Mouse (Mus musculus): ENCODE results near the gene Ypel4. TPM values are rescaled to one million over a fixed set of nuclear protein-coding genes. Genes with fewer than 3 reads are reported as not detected.

The Ypel4 gene
- 100 to 1,000 TPM; 101 to 102 TPM for total RNA-seq (2021)
- long read RNA-seq, experiment 1, transcript Ypel4-201 (5 exons, 1,676 nt) = major isoform, 28 of 53 reads
- long read RNA-seq, experiment 1, partial matches to known transcripts = 20 of 53 reads
- long read RNA-seq, experiment 1, other reads (novel, unspliced or antisense) = 4 of 53 reads
- long read RNA-seq, experiment 2, transcript Ypel4-201 (5 exons, 1,676 nt) = major isoform, 11 of 45 reads
- long read RNA-seq, experiment 2, partial matches to known transcripts = 22 of 45 reads
- long read RNA-seq, experiment 2, other reads (novel, unspliced or antisense) = 8 of 45 reads

- TF ChIP-seq CTCF (IDR thresholded peaks at IDR 0.05) = no peak
- intact Hi-C loops (cut with DNase I) = loop anchor here (5.0 kb wide), 1 partner anchor 149 kb away; no protein-coding TSS in a partner anchor
- H3K4me3 ChIP-seq = peak within 1 kb of the TSS; percentile 78
- peak; percentile 72 to 76 for DNase-seq (ENCODE audit: extremely low spot score in 1 of 2, low spot score in 2 of 2)
- peak within 1 kb of the TSS; percentile 97 for H3K27ac ChIP-seq
Observed at GRCm38 (mm10) chr2:84733579-84734300, at the start of gene Ypel4. Gene Ypel4, plus strand, starts transcription at chr2:84734058.

DNA sequence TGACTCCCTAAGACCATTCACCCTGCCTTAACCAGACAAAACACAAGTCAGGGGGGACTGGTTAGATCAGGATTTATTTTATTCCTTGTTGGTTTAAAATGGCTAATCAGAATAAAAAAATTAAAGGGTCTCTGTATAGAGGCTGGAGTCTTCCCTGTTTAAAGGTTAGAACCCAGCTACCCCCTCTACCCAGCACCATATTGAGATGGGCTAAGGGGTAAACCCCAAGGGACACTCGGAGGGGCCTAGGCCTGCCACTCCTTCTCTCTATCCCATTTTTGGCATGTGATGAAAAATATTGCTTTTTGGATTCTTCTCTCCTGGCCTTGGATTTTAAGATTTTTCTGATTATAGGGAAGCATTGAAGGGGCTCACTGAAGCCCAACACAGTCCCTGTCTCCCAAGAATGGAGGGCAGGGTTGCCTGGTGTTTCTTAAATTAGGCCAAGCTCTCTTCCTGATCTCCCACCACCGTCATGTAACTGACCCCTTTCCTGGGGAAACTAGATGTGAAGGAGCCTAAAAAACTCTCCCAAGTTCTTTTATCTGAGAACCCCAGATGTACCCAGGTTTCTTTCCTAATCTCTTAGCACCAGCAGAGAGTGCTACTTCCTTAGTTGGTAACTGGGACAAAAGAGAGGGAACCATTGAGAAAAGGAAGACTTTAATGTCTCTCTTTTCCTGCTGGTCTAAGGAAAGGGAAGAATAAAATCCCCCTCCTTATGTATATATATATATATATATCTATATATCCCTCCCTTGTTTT lies 45.6 kb upstream of the Ypel4 start:
- H3K4me3 ChIP-seq = no peak overlapping the region
- no peak for DNase-seq (ENCODE audit: extremely low spot score in 1 of 2, low spot score in 2 of 2)
- intact Hi-C loops (cut with DNase I) = no loop called here
- no peak overlapping the region for H3K27ac ChIP-seq
- TF ChIP-seq CTCF (IDR thresholded peaks at IDR 0.05) = no peak

- intact Hi-C loops (cut with DNase I) = no loop called here
Observed at GRCm38 (mm10) chr2:84690050-84690449, 43.8 kb upstream of the Ypel4 start.

DNA sequence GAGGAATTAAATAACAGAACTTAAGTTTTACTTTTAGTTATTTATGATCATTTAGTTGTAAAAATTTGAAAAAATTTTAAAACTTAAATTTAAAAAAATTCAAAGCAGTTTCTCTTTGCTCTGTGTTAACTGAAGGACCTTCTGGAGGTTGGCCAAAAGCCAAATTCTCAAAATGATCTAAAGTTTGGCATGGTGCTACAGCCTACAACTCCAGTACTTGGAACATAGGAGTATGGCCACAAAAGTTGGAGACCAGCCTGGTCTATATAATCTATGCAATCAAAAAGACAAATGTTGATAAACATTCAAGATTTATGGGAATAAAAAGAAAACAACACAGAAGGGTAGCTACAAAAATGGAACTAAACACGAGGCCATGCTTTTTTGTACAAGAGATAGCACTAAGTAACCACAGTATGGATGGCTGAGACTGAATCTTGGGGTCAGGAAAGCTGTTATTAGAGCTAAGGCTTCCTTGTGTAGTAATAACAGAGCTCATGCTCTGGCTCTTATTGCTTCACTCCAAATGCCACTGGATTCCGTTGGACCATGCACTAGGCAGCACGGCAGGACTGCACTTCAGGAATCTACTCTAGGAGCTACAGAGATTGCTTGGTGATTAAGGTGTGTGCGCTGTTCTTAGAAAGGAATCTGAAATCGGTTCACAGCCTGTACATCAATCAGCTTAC lies 38.7 kb upstream of the Ypel4 start:
- intact Hi-C loops (cut with DNase I) = no loop called here
- TF ChIP-seq CTCF (IDR thresholded peaks at IDR 0.05) = no peak
- DNase-seq (ENCODE audit: extremely low spot score in 1 of 2, low spot score in 2 of 2) = no peak

More at GRCm38 (mm10) chr2:84690050-84690449, 43.8 kb upstream of the Ypel4 start:
- TF ChIP-seq CTCF (IDR thresholded peaks at IDR 0.05) = no peak
- no peak for DNase-seq (ENCODE audit: extremely low spot score in 1 of 2, low spot score in 2 of 2)
- Histone ChIP-seq H3K4me3 (no peak overlapping the region), H3K27ac (no peak overlapping the region)

GRCm38 (mm10) chr2:84703497-84703896 lies 30.4 kb upstream of the Ypel4 start:
- no peak overlapping the region for H3K27ac ChIP-seq
- intact Hi-C loops (cut with DNase I) = no loop called here
- H3K4me3 ChIP-seq = no peak overlapping the region
- TF ChIP-seq CTCF (IDR thresholded peaks at IDR 0.05) = no peak
- no peak for DNase-seq (ENCODE audit: extremely low spot score in 1 of 2, low spot score in 2 of 2)

More for the DNA sequence above, 38.7 kb upstream of the Ypel4 start:
- Histone ChIP-seq H3K27ac (no peak overlapping the region), H3K4me3 (no peak overlapping the region)

- no peak overlapping the region for H3K4me3 ChIP-seq
- TF ChIP-seq CTCF (IDR thresholded peaks at IDR 0.05) = no peak
- no peak overlapping the region for H3K27ac ChIP-seq
- intact Hi-C loops (cut with DNase I) = no loop called here
- no peak for DNase-seq (ENCODE audit: extremely low spot score in 1 of 2, low spot score in 2 of 2)
Observed at GRCm38 (mm10) chr2:84704329-84704728, 29.5 kb upstream of the Ypel4 start.

DNA sequence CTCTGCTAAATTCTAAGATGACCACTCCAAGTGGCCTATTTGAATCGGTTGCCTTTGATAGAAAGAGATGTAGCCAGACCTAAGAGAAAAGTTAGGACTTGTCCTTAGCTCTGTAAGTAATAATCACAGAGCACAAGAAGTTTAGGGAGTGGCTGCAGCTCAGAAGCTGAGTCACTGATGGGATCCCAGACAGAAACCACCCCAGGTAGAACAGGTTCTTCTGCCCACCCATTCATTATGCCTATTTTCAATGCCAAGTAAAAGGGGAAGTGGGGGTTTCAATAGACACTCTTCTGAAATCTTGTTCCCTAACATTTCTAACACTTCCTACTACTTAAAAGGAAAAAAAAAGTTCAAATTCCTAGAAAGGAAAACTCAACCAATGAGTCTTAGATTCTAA lies 28.6 kb upstream of the Ypel4 start:
- DNase-seq (ENCODE audit: extremely low spot score in 1 of 2, low spot score in 2 of 2) = no peak
- Histone ChIP-seq H3K27ac (no peak overlapping the region), H3K4me3 (no peak overlapping the region)
- intact Hi-C loops (cut with DNase I) = no loop called here
- no peak for TF ChIP-seq CTCF (IDR thresholded peaks at IDR 0.05)

DNA sequence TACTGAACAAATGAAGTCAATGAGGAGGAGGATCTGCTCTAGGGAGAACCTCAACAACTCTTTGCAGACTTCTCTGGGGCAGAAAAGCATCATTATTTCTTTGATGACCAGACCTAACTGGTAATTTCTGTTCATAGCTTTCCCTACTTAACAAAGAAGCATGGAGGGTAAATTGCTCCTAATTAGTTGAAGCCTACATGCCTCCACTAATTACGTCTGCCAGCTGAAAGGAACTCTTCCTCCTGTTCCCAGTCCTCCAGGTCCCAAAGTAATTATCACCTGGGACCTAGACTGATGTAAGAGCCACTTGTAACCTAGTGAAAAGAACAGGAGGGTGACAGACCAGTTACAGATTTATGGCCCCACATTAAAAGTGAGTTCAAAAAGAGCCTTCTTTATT lies 26.3 kb upstream of the Ypel4 start:
- DNase-seq (ENCODE audit: extremely low spot score in 1 of 2, low spot score in 2 of 2) = no peak
- no peak overlapping the region for H3K4me3 ChIP-seq
- TF ChIP-seq CTCF (IDR thresholded peaks at IDR 0.05) = no peak
- intact Hi-C loops (cut with DNase I) = no loop called here
- no peak overlapping the region for H3K27ac ChIP-seq

DNA sequence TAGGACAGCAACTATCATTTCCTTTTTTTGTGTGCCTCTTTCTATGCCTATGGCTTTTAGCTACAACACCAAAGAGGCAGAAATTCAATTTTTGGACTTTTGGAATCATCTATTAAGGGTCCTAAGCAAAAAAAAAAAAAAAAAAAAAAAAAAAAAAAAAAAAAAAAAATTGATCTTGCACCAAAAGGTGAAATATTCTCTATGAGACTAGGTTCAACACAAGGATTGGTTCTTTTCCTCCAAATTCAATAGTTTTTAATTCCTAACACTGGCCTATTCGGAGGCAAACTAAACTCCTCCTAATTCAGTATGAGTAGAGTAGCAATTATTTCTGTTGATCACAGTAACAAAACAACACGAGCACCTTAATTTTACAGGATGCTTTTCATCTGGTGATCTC lies 22.0 kb upstream of the Ypel4 start:
- no peak overlapping the region for H3K27ac ChIP-seq
- DNase-seq (ENCODE audit: extremely low spot score in 1 of 2, low spot score in 2 of 2) = no peak
- TF ChIP-seq CTCF (IDR thresholded peaks at IDR 0.05) = no peak
- no peak overlapping the region for H3K4me3 ChIP-seq
- intact Hi-C loops (cut with DNase I) = no loop called here

- intact Hi-C loops (cut with DNase I) = no loop called here
- DNase-seq (ENCODE audit: extremely low spot score in 1 of 2, low spot score in 2 of 2) = no peak
- Histone ChIP-seq H3K4me3 (peak overlapping the region; percentile 99), H3K27ac (peak overlapping the region; percentile 97)
- no peak for TF ChIP-seq CTCF (IDR thresholded peaks at IDR 0.05)
Observed at GRCm38 (mm10) chr2:84714422-84714810, 19.4 kb upstream of the Ypel4 start.

- Histone ChIP-seq H3K27ac (peak within 1 kb of the TSS; percentile 99), H3K4me3 (peak within 1 kb of the TSS; percentile 99)
- DNase-seq (ENCODE audit: extremely low spot score in 1 of 2, low spot score in 2 of 2) = peak; percentile 98
- intact Hi-C loops (cut with DNase I) = loop anchor here (1.0 to 5.0 kb wide), 2 partner anchors 12 to 82 kb away; partner anchors contain the start of genes Clp1 and Ube2l6
- TF ChIP-seq CTCF (IDR thresholded peaks at IDR 0.05) = no peak
Observed at GRCm38 (mm10) chr2:84714811-84715561, 18.9 kb upstream of the Ypel4 start, which contains the start of gene Zdhhc5. Gene Zdhhc5, minus strand, starts transcription at chr2:84715180.

All from left cerebral cortex, adult 2 months (tissue).